Mouse (Mus musculus) embryonic facial prominence, embryonic 13.5 days (tissue): ENCODE results near the gene Olfr972. TPM values are rescaled to one million over a fixed set of nuclear protein-coding genes. Genes with fewer than 3 reads are reported as not detected.
"Not testable (repeated sequence)": the region's sequence is repeated elsewhere in the genome, so short reads cannot be mapped to it uniquely, and the experiment has no call there.

Source experiments
- ATAC-seq: fragments of 200-750 bp; cut with Nextera tagmentation; 2 replicates; pipeline ENCODE4 v1.8.0; 2017; ENCODE audit warnings: low read depth; ENCODE audit not compliant: insufficient number of reproducible peaks, insufficient read depth, low FRiP score, low TSS enrichment
- H3K27ac ChIP-seq: fragments of 300-500 bp; sonication (generic); 2 replicates; pipeline ENCODE4 v1.5.1; 2015; ENCODE audit warnings: moderate library complexity, mild to moderate bottlenecking, inconsistent platforms
- H3K27me3 ChIP-seq: fragments of 300-500 bp; sonication (generic); 2 replicates; pipeline ENCODE4 v1.6.1; 2015; ENCODE audit warnings: mild to moderate bottlenecking, inconsistent platforms
- H3K36me3 ChIP-seq: fragments of 300-500 bp; sonication (generic); 2 replicates; pipeline ENCODE4 v1.6.1; 2015; ENCODE audit warnings: mild to moderate bottlenecking, inconsistent platforms
- H3K4me1 ChIP-seq: fragments of 300-500 bp; sonication (generic); 2 replicates; pipeline ENCODE4 v1.6.1; 2015; ENCODE audit warnings: inconsistent platforms
- H3K4me2 ChIP-seq: fragments of 300-500 bp; sonication (generic); 2 replicates; pipeline ENCODE4 v1.6.1; 2015; ENCODE audit warnings: moderate library complexity, mild to moderate bottlenecking, inconsistent platforms
- H3K4me3 ChIP-seq: fragments of 300-500 bp; sonication (generic); 2 replicates; pipeline ENCODE4 v1.5.1; 2015; ENCODE audit warnings: mild to moderate bottlenecking, inconsistent platforms
- H3K9ac ChIP-seq: fragments of 300-500 bp; sonication (generic); 2 replicates; pipeline ENCODE4 v1.6.1; 2015; ENCODE audit warnings: mild to moderate bottlenecking, inconsistent platforms
- H3K9me3 ChIP-seq: fragments of 300-500 bp; sonication (generic); 2 replicates; pipeline ENCODE4 v1.6.1; 2016; ENCODE audit warnings: inconsistent platforms
- WGBS: fragments of 180-500 bp; shearing (Covaris S2); methylation state at CpG from one replicate; pipeline ENCODE4 v1.1.7; 2015; ENCODE audit warnings: mixed read lengths; 5-methylcytosine and 5-hydroxymethylcytosine counted together
- polyA plus RNA-seq: library from polyadenylated mRNA; unstranded; fragments of >200 nt; fragmentation: Nextera tagmentation; extraction: Ambion mirVana; gene quantifications from 2 replicates; pipeline ENCODE4 v1.2.1, GENCODE M21; 2015

The Olfr972 gene
- not detected in 2 replicates for polyA plus RNA-seq

DNA sequence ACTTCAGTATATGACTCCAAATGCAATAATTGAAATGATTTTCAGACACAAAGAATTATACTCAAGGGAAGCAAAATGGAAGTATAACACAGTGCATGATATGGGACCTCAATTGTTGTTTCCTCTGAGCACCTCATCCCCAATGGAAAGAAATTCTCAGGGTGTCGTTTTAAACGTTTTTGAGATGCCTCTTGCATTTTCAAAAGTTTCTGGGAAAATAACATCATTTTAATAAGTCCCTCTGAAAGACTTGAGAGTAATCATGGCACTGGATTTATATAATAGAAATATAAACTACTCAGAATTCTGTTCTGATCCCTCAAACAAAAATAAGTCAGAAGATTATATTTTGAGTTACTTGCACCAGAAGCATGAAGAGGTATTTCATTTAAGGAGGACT lies at the start of gene Olfr972:
Gene Olfr972, plus strand, starts transcription at position 301 of the 400 bp plus-strand sequence.
- no peak for ATAC-seq
- Histone ChIP-seq H3K4me2 (no peak within 1 kb of the TSS), H3K4me1 (no peaks in the 10 kb centered on the region), H3K4me3 (no peak within 1 kb of the TSS), H3K36me3 (no peaks in the 10 kb centered on the region), H3K27ac (no peak within 1 kb of the TSS), H3K9me3 (no peaks in the 10 kb centered on the region), H3K27me3 (no peaks in the 10 kb centered on the region), H3K9ac (no peak within 1 kb of the TSS)
- WGBS = 60% methylated on average over 2 of the region's 2 CpGs

GRCm38 (mm10) chr9:39836576-39836975 lies 29.6 kb upstream of the Olfr972 start, which contains the start of gene Olfr971:
TSS of gene Olfr971 (plus strand) at chr9:39836876.
- H3K4me2 ChIP-seq, H3K4me1 ChIP-seq, H3K9ac ChIP-seq, H3K27me3 ChIP-seq, H3K9me3 ChIP-seq, H3K27ac ChIP-seq, H3K36me3 ChIP-seq, ATAC-seq, H3K4me3 ChIP-seq: not testable (repeated sequence)
- WGBS = 92% methylated on average over 2 of the region's 2 CpGs

DNA sequence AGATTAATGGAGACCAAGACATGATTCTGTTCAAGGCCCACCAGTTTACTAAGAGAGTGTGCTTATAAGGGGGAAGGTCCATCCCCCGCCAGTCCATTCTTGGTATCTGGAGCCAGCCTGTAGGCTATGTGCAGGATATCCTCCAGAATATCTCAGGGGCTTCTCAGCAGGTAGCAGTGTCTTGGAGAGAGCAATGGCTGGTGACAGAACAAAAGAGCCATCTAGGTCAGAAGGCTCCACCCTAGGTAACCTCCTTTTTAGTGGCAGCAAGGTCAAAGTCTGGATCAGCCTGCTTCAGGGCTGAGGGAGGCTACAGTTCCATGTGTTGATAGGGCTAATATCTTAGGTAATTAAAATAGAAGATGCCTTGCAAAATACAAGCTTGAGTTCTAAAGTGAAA lies 5.8 kb downstream of the Olfr972 start:
- not testable (repeated sequence) for H3K9me3 ChIP-seq, H3K27ac ChIP-seq, H3K27me3 ChIP-seq, H3K4me1 ChIP-seq, ATAC-seq, H3K9ac ChIP-seq, H3K4me3 ChIP-seq, H3K4me2 ChIP-seq, H3K36me3 ChIP-seq
- WGBS = 88% methylated on average over 1 of the region's 1 CpGs

- not testable (repeated sequence) for H3K36me3 ChIP-seq, H3K4me2 ChIP-seq, H3K27ac ChIP-seq, H3K9ac ChIP-seq, H3K4me1 ChIP-seq, H3K9me3 ChIP-seq, H3K4me3 ChIP-seq, ATAC-seq, H3K27me3 ChIP-seq
- no CpG with 5 or more reads among the region's 4 CpGs for WGBS
Observed at GRCm38 (mm10) chr9:39877541-39878396, 11.5 kb downstream of the Olfr972 start.

GRCm38 (mm10) chr9:39905106-39905505 lies 38.9 kb downstream of the Olfr972 start:
- Histone ChIP-seq H3K4me1 (no peaks in the 10 kb centered on the region), H3K4me3 (no peak overlapping the region), H3K27ac (no peak overlapping the region), H3K36me3 (no peaks in the 10 kb centered on the region), H3K27me3 (no peaks in the 10 kb centered on the region), H3K4me2 (no peak overlapping the region), H3K9me3 (no peaks in the 10 kb centered on the region), H3K9ac (no peak overlapping the region)
- WGBS = 74% methylated on average over 6 of the region's 6 CpGs
- no peak for ATAC-seq

DNA sequence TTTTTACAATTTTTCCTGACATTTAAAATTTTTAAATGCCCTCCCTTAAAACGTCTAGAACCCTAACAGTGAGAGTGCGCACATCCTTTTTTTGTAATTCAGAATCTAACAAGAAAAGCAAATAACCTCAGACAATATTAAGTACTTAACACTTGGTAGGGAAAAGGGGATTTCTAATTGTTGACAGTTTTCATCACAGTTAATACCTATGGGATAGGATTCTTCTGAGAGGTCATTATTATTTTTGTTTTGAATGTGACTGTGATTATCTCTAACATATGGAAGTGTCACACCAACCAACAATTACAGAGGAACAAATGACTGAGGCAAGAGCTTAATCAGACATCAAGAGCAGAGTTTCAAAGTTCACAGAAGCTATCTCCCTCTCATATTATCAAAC lies 40.8 kb downstream of the Olfr972 start, which contains the start of gene Olfr229:
Gene Olfr229, plus strand, starts transcription at position 301 of the 400 bp plus-strand sequence.
- Histone ChIP-seq H3K4me2 (no peak within 1 kb of the TSS), H3K9me3 (no peaks in the 10 kb centered on the region), H3K4me1 (no peaks in the 10 kb centered on the region), H3K36me3 (no peaks in the 10 kb centered on the region), H3K27me3 (no peaks in the 10 kb centered on the region), H3K9ac (no peak within 1 kb of the TSS), H3K4me3 (no peak within 1 kb of the TSS), H3K27ac (no peak within 1 kb of the TSS)
- WGBS = 62% methylated on average over 2 of the region's 2 CpGs
- ATAC-seq = no peak

DNA sequence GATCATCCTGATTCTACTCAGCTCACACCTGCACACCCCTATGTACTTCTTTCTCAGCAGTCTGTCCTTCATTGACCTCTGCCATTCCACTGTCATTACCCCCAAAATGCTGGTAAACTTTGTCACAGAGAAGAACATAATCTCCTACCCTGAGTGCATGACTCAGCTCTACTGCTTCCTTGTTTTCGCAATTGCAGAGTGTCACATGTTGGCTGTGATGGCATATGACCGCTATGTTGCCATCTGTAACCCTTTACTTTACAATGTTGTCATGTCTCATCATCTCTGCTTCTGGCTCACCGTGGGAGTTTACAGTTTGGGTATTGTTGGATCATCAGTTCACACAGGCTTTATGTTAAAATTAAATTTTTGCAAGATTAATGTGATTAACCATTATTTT lies 43.7 kb downstream of the Olfr972 start:
- H3K4me1 ChIP-seq = no peaks in the 10 kb centered on the region
- 77% methylated on average over 3 of the region's 3 CpGs for WGBS
- no peak for ATAC-seq
- H3K27ac ChIP-seq = no peak overlapping the region
- H3K4me2 ChIP-seq = no peak overlapping the region
- H3K4me3 ChIP-seq = no peak overlapping the region
- no peaks in the 10 kb centered on the region for H3K9me3 ChIP-seq
- H3K27me3 ChIP-seq = no peaks in the 10 kb centered on the region
- H3K9ac ChIP-seq = no peak overlapping the region
- no peaks in the 10 kb centered on the region for H3K36me3 ChIP-seq

Other genes starting within 250 kb of the Olfr972 start
- not detected in 2 replicates for gene Olfr960, start 245.0 kb upstream of the Olfr972 start, polyA plus RNA-seq
- not detected in 2 replicates for gene Olfr961, start 221.3 kb upstream of the Olfr972 start, polyA plus RNA-seq
- gene Olfr963, start 199.2 kb upstream of the Olfr972 start, polyA plus RNA-seq = not detected in 2 replicates
- gene Olfr149, start 159.3 kb upstream of the Olfr972 start, polyA plus RNA-seq = not detected in 2 replicates
- gene Olfr965, start 155.1 kb upstream of the Olfr972 start, polyA plus RNA-seq = not detected in 2 replicates
- not detected in 2 replicates for gene Olfr150, start 135.4 kb upstream of the Olfr972 start, polyA plus RNA-seq
- gene Olfr967, start 120.2 kb upstream of the Olfr972 start, polyA plus RNA-seq = not detected in 2 replicates
- not detected in 2 replicates for gene Olfr968, start 83.2 kb upstream of the Olfr972 start, polyA plus RNA-seq
- gene Olfr969, start 75.5 kb upstream of the Olfr972 start, polyA plus RNA-seq = not detected in 2 replicates
- gene Olfr970, start 57.6 kb upstream of the Olfr972 start, polyA plus RNA-seq = not detected in 2 replicates
- not detected in 2 replicates for gene Olfr971, start 29.5 kb upstream of the Olfr972 start, polyA plus RNA-seq
- not detected in 2 replicates for gene Olfr229, start 40.9 kb downstream of the Olfr972 start, polyA plus RNA-seq
- 0.25 TPM in 1 of 2 replicates, not detected in the other for gene Olfr974, start 71.1 kb downstream of the Olfr972 start, polyA plus RNA-seq
- gene Olfr975, start 85.6 kb downstream of the Olfr972 start, polyA plus RNA-seq = not detected in 2 replicates
- not detected in 2 replicates for gene Olfr976, start 94.7 kb downstream of the Olfr972 start, polyA plus RNA-seq
- gene Olfr978, start 125.7 kb downstream of the Olfr972 start, polyA plus RNA-seq = not detected in 2 replicates
- gene Olfr979, start 137.0 kb downstream of the Olfr972 start, polyA plus RNA-seq = not detected in 2 replicates
- gene Olfr980, start 143.2 kb downstream of the Olfr972 start, polyA plus RNA-seq = not detected in 2 replicates
- gene Olfr981, start 155.0 kb downstream of the Olfr972 start, polyA plus RNA-seq = not detected in 2 replicates
- gene Olfr982, start 207.4 kb downstream of the Olfr972 start, polyA plus RNA-seq = not detected in 2 replicates
- gene Olfr983, start 227.2 kb downstream of the Olfr972 start, polyA plus RNA-seq = not detected in 2 replicates
- not detected in 2 replicates for gene Olfr984, start 247.8 kb downstream of the Olfr972 start, polyA plus RNA-seq